Mouse (Mus musculus) B cell, adult 2 months (primary cell): ENCODE results near the gene Kif12.

Experiments used
- DNase-seq, 2 experiments: peaks; one replicate each; pipeline ENCODE4 v3.0.0; 2022

Gene Kif12

GRCm38 (mm10) chr4:63171969-63172685 is at the start of gene Kif12:
TSS of gene Kif12 (minus strand) at chr4:63172131.
- no peak for DNase-seq

- no peak for DNase-seq
Observed at GRCm38 (mm10) chr4:63221096-63221958, 49.4 kb upstream of the Kif12 start.

- no peak for DNase-seq
Observed at GRCm38 (mm10) chr4:63219635-63220034, 47.7 kb upstream of the Kif12 start.

GRCm38 (mm10) chr4:63219059-63219458 is 47.1 kb upstream of the Kif12 start:
- no peak for DNase-seq

GRCm38 (mm10) chr4:63217513-63217912 is 45.6 kb upstream of the Kif12 start:
- no peak for DNase-seq

GRCm38 (mm10) chr4:63216566-63216965 is 44.6 kb upstream of the Kif12 start:
- no peak for DNase-seq

- DNase-seq = peak; percentile 60 to 62
Observed at GRCm38 (mm10) chr4:63215993-63216531, 44.1 kb upstream of the Kif12 start.

- peak; percentile 83 to 86 for DNase-seq
Observed at GRCm38 (mm10) chr4:63215185-63215992, 43.5 kb upstream of the Kif12 start.

- peak; percentile 46 to 48 for DNase-seq
Observed at GRCm38 (mm10) chr4:63213907-63214621, 42.1 kb upstream of the Kif12 start, which contains the start of gene Col27a1. TSS of gene Col27a1 (plus strand) at chr4:63214004.

GRCm38 (mm10) chr4:63205583-63205982 is 33.7 kb upstream of the Kif12 start:
- DNase-seq = peak; percentile 31 to 51

GRCm38 (mm10) chr4:63203874-63204273 is 31.9 kb upstream of the Kif12 start:
- no peak for DNase-seq

GRCm38 (mm10) chr4:63199366-63199765 is 27.4 kb upstream of the Kif12 start:
- DNase-seq = no peak

- no peak for DNase-seq
Observed at GRCm38 (mm10) chr4:63194366-63194765, 22.4 kb upstream of the Kif12 start.

- no peak for DNase-seq
Observed at GRCm38 (mm10) chr4:63191641-63192040, 19.7 kb upstream of the Kif12 start.

GRCm38 (mm10) chr4:63186281-63186870 is 14.4 kb upstream of the Kif12 start:
- no peak for DNase-seq

GRCm38 (mm10) chr4:63181556-63181955 is 9.6 kb upstream of the Kif12 start:
- peak; percentile 60 to 61 for DNase-seq

- DNase-seq = no peak
Observed at GRCm38 (mm10) chr4:63171122-63171521, 809 bp downstream of the Kif12 start.

- DNase-seq = no peak
Observed at GRCm38 (mm10) chr4:63170061-63170460, 1.9 kb downstream of the Kif12 start.

- DNase-seq = no peak
Observed at GRCm38 (mm10) chr4:63166323-63166722, 5.6 kb downstream of the Kif12 start.

GRCm38 (mm10) chr4:63165636-63166035 is 6.3 kb downstream of the Kif12 start:
- DNase-seq = no peak

- peak; percentile 70 for DNase-seq
Observed at GRCm38 (mm10) chr4:63158961-63159592, 12.9 kb downstream of the Kif12 start.
